Mouse (Mus musculus) lung, embryonic 15.5 days (tissue): ENCODE measurements at regions not wholly inside any gene's neighbourhood (a gene's known extent, or its start where the extent isn't known, plus 50 kb on each side); places are given as distances from the start of the nearest gene placed in this dataset.

Experiments
- ATAC-seq: fragments of 200-750 bp; cut with Nextera tagmentation; 2 replicates; pipeline ENCODE4 v1.8.0; 2017; ENCODE audit warnings: moderate number of reproducible peaks, borderline replicate concordance; ENCODE audit not compliant: low FRiP score, low TSS enrichment; ENCODE audit errors: extremely low read depth
- H3K27ac ChIP-seq: fragments of 300-500 bp; sonication (generic); 2 replicates; pipeline ENCODE4 v1.5.1; 2015; ENCODE audit warnings: moderate library complexity, mild to moderate bottlenecking, inconsistent platforms
- H3K27me3 ChIP-seq: fragments of 300-500 bp; sonication (generic); 2 replicates; pipeline ENCODE4 v1.6.1; 2015; ENCODE audit warnings: inconsistent platforms
- H3K36me3 ChIP-seq: fragments of 300-500 bp; sonication (generic); 2 replicates; pipeline ENCODE4 v1.6.1; 2015; ENCODE audit warnings: inconsistent platforms
- H3K4me1 ChIP-seq: fragments of 300-500 bp; sonication (generic); 2 replicates; pipeline ENCODE4 v1.6.1; 2015; ENCODE audit warnings: inconsistent platforms
- H3K4me2 ChIP-seq: fragments of 300-500 bp; sonication (generic); 2 replicates; pipeline ENCODE4 v1.6.1; 2015; ENCODE audit warnings: inconsistent platforms, mild to moderate bottlenecking, moderate library complexity
- H3K4me3 ChIP-seq: fragments of 300-500 bp; sonication (generic); 2 replicates; pipeline ENCODE4 v1.5.1; 2015; ENCODE audit warnings: mild to moderate bottlenecking, inconsistent platforms
- H3K9ac ChIP-seq: fragments of 300-500 bp; sonication (generic); 2 replicates; pipeline ENCODE4 v1.6.1; 2015; ENCODE audit warnings: inconsistent platforms
- H3K9me3 ChIP-seq: fragments of 300-500 bp; sonication (generic); 2 replicates; pipeline ENCODE4 v1.6.1; 2016; ENCODE audit warnings: inconsistent platforms
- WGBS: fragments of 180-500 bp; shearing (Covaris S2); methylation state at CpG from one replicate; pipeline ENCODE4 v1.1.7; 2015; 5-methylcytosine and 5-hydroxymethylcytosine counted together

DNA sequence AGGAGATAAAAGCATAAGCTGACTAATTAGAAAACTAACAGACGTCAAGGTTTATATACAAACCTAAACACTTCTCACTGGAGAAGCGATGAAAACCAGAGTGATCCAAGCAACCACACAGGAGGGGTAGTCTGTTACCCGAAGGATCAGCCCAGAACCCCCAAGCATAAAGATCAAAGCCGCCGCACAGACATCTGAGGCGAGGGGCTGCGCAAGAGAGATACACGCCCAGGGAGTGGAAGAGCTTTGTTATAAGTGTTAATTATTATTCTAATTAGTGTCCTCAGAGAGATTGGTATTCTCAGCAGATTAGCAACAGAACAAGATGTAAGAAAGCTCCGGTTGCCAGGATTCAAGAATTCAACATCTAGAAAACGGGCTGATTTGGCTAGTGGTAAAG, 281.2 kb downstream of the Atp23 start:
- ATAC-seq, result no peak
- H3K4me3 ChIP-seq, result no peak overlapping the region
- H3K27me3 ChIP-seq, result no peaks in the 10 kb centered on the region
- no peaks in the 10 kb centered on the region for H3K9me3 ChIP-seq
- no peaks in the 10 kb centered on the region for H3K36me3 ChIP-seq
- WGBS, result 34% methylated on average over 10 of the region's 10 CpGs
- no peak overlapping the region for H3K27ac ChIP-seq
- H3K4me1 ChIP-seq, result no peaks in the 10 kb centered on the region
- H3K9ac ChIP-seq, result no peak overlapping the region
- no peak overlapping the region for H3K4me2 ChIP-seq

DNA sequence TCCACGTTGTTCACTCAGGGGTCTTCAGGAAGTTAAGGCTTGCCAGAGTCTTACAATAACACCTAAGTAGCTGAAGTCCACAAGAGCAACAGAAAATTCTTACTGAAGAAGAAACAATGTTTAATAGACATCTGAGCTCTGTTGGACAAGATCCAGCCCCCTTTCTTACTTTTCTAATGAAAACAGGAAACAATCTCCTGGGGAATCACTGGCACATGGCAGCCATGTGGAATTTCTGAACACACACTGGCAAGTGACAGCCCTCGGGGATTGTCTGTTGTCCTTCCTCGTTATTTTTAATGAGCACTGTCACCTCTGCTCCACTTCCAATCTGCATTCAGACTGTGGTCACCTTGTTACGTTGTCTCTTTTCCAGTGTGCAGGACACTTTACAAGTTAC, 288.9 kb downstream of the Atp23 start:
- 60% methylated on average over 4 of the region's 4 CpGs for WGBS
- no peak overlapping the region for H3K4me3 ChIP-seq

GRCm38 (mm10) chr10:126610506-126610905, 290.6 kb downstream of the Atp23 start:
- no peaks in the 10 kb centered on the region for H3K4me1 ChIP-seq
- no peak overlapping the region for H3K27ac ChIP-seq
- ATAC-seq, result no peak
- no peaks in the 10 kb centered on the region for H3K27me3 ChIP-seq
- no peak overlapping the region for H3K9ac ChIP-seq
- H3K4me2 ChIP-seq, result no peak overlapping the region
- 85% methylated on average over 8 of the region's 8 CpGs for WGBS
- no peaks in the 10 kb centered on the region for H3K9me3 ChIP-seq
- H3K4me3 ChIP-seq, result no peak overlapping the region
- H3K36me3 ChIP-seq, result no peaks in the 10 kb centered on the region

More for the DNA sequence above, 288.9 kb downstream of the Atp23 start:
- no peak overlapping the region for H3K27ac ChIP-seq
- H3K27me3 ChIP-seq, result no peaks in the 10 kb centered on the region
- H3K4me2 ChIP-seq, result no peak overlapping the region
- H3K4me1 ChIP-seq, result no peaks in the 10 kb centered on the region
- no peaks in the 10 kb centered on the region for H3K36me3 ChIP-seq
- H3K9ac ChIP-seq, result no peak overlapping the region
- ATAC-seq, result no peak
- H3K9me3 ChIP-seq, result no peaks in the 10 kb centered on the region

- no peaks in the 10 kb centered on the region for H3K36me3 ChIP-seq
- no peak overlapping the region for H3K9ac ChIP-seq
- 72% methylated on average over 2 of the region's 2 CpGs for WGBS
- no peaks in the 10 kb centered on the region for H3K27me3 ChIP-seq
- H3K4me3 ChIP-seq, result no peak overlapping the region
- no peak for ATAC-seq
- H3K4me2 ChIP-seq, result no peak overlapping the region
- no peaks in the 10 kb centered on the region for H3K9me3 ChIP-seq
- no peak overlapping the region for H3K27ac ChIP-seq
- H3K4me1 ChIP-seq, result no peaks in the 10 kb centered on the region
Observed at GRCm38 (mm10) chr10:126599686-126600085, 301.5 kb downstream of the Atp23 start.

DNA sequence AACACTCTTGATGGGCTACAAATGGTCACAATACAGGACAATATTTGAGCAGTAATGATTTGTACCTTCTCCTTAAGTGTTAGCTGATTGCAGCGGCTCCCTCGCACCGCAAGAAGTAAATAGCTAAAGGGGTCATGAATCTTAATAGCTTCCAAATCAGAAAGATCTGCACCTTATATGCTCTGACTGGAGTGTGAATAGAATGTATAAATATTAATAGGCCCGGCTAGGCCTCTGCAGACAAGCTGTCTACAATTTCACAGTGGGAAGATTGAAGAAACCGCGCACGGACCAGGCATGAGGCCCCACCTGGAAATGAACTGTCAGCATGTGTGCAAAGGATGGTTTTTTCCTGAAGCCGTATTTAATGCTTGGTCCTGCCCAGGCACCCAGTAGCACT, 333.0 kb downstream of the Atp23 start:
- Histone ChIP-seq H3K27ac (no peak overlapping the region), H3K4me2 (no peak overlapping the region), H3K36me3 (no peaks in the 10 kb centered on the region), H3K4me3 (no peak overlapping the region), H3K9me3 (no peaks in the 10 kb centered on the region), H3K9ac (no peak overlapping the region), H3K27me3 (no peaks in the 10 kb centered on the region), H3K4me1 (no peaks in the 10 kb centered on the region)
- no peak for ATAC-seq
- 83% methylated on average over 8 of the region's 8 CpGs for WGBS

GRCm38 (mm10) chr10:126565326-126565725, 335.8 kb downstream of the Atp23 start:
- Histone ChIP-seq H3K9ac (no peak overlapping the region), H3K27me3 (no peaks in the 10 kb centered on the region), H3K4me2 (no peak overlapping the region), H3K4me1 (no peaks in the 10 kb centered on the region), H3K4me3 (no peak overlapping the region), H3K9me3 (no peaks in the 10 kb centered on the region), H3K27ac (no peak overlapping the region), H3K36me3 (no peaks in the 10 kb centered on the region)
- whole genome bisulfite sequencing, result 68% methylated on average over 14 of the region's 14 CpGs
- no peak for ATAC-seq

- WGBS, result 78% methylated on average over 7 of the region's 7 CpGs
- ATAC-seq, result no peak
- Histone ChIP-seq H3K36me3 (no peaks in the 10 kb centered on the region), H3K9ac (no peak overlapping the region), H3K4me2 (no peak overlapping the region), H3K27me3 (no peaks in the 10 kb centered on the region), H3K9me3 (no peaks in the 10 kb centered on the region), H3K4me3 (no peak overlapping the region), H3K4me1 (no peaks in the 10 kb centered on the region), H3K27ac (no peak overlapping the region)
Observed at GRCm38 (mm10) chr10:126555080-126555479, 346.1 kb downstream of the Atp23 start.

GRCm38 (mm10) chr10:126531950-126532349, 369.2 kb downstream of the Atp23 start:
- Histone ChIP-seq H3K9ac (no peak overlapping the region), H3K36me3 (no peaks in the 10 kb centered on the region), H3K9me3 (no peaks in the 10 kb centered on the region), H3K27ac (no peak overlapping the region), H3K27me3 (no peaks in the 10 kb centered on the region), H3K4me3 (no peak overlapping the region), H3K4me2 (no peak overlapping the region), H3K4me1 (no peaks in the 10 kb centered on the region)
- 24% methylated on average over 3 of the region's 3 CpGs for WGBS
- no peak for ATAC-seq

- no peaks in the 10 kb centered on the region for H3K9me3 ChIP-seq
- no peak overlapping the region for H3K9ac ChIP-seq
- no peaks in the 10 kb centered on the region for H3K4me1 ChIP-seq
- no peaks in the 10 kb centered on the region for H3K27me3 ChIP-seq
- 43% methylated on average over 1 of the region's 1 CpGs for WGBS
- H3K27ac ChIP-seq, result no peak overlapping the region
- no peak for ATAC-seq
- no peaks in the 10 kb centered on the region for H3K36me3 ChIP-seq
- H3K4me2 ChIP-seq, result no peak overlapping the region
- H3K4me3 ChIP-seq, result no peak overlapping the region
Observed at GRCm38 (mm10) chr10:126531368-126531767, 369.8 kb downstream of the Atp23 start.

- Histone ChIP-seq H3K27ac (no peak overlapping the region), H3K27me3 (no peaks in the 10 kb centered on the region), H3K4me1 (no peaks in the 10 kb centered on the region), H3K4me3 (no peak overlapping the region), H3K9ac (no peak overlapping the region), H3K9me3 (no peaks in the 10 kb centered on the region), H3K36me3 (no peaks in the 10 kb centered on the region), H3K4me2 (no peak overlapping the region)
- 85% methylated on average over 2 of the region's 2 CpGs for WGBS
- no peak for ATAC-seq
Observed at GRCm38 (mm10) chr10:126528801-126529200, 372.4 kb downstream of the Atp23 start.

DNA sequence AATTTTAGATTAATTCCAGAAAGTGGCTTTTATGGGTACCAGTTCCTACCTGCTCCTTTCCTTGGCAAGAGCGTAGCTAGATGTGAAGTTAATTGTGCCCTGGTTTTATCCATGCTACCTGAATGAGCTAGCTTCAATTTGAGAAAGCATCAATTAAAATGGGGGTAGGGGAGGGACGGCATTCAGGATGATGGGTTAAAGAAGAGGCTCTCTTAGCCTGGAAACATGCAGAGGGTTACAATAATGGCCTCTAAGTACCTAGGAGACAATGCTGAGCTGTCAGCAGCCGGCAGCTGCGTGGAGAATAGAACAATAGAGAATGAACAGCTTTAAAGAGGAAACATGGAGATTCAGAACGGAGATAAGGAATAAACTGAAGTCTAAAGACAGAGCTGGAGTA, 375.0 kb downstream of the Atp23 start:
- 55% methylated on average over 5 of the region's 5 CpGs for WGBS
- Histone ChIP-seq H3K4me1 (no peaks in the 10 kb centered on the region), H3K36me3 (no peaks in the 10 kb centered on the region), H3K4me3 (no peak overlapping the region), H3K27ac (no peak overlapping the region), H3K4me2 (no peak overlapping the region), H3K9me3 (no peaks in the 10 kb centered on the region), H3K27me3 (no peaks in the 10 kb centered on the region), H3K9ac (no peak overlapping the region)
- ATAC-seq, result no peak

DNA sequence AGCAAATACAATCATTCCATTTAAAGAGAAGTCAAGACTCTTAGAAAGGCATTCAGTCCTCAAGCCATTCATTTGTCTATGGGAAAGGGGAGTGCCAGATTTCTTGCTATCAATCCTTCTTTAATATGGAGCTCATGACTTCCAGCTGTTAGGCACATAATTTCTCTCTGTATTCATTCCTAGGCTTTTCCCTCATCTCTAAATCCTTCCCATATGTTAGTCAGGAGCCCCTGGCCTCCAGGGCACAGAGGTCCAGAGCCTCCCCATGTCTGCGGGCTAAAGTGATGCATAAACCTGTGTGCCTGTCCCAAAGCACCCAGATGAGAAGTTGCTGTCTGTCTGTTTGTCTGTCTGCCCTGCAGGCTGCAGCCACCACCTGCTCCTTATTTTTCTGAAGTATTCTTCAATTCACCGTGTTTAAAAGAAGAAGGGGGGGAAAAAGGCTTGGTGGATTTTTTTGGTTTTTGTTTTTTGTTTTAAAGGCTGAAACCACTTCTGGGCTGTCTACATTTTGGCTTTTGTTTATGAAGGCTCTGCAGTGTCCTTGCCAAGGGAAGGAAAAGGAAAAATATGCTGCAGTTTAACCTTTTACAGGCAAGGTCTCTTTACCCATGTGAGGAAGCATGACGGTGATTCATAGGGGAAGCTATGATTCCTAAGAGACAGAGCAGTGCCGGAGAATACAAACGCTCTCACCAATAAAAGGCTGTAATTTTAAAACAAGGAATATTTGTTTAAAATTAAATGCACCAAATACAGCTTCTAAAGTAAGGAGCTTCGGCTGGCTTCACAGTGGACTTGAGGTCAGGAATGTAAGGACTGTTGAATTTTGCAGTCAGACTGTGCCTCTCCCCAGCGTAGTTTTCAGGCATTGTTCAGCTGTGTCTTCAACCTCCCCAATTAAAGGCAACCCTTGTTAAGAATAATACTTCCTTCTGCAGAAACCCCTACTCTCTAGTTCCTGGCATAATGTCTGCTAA, 379.0 kb downstream of the Atp23 start:
- no peak overlapping the region for H3K9ac ChIP-seq
- H3K36me3 ChIP-seq, result no peaks in the 10 kb centered on the region
- no peaks in the 10 kb centered on the region for H3K27me3 ChIP-seq
- no peaks in the 10 kb centered on the region for H3K4me1 ChIP-seq
- ATAC-seq, result no peak
- WGBS, result 52% methylated on average over 7 of the region's 7 CpGs
- no peaks in the 10 kb centered on the region for H3K9me3 ChIP-seq
- H3K4me3 ChIP-seq, result no peak overlapping the region
- no peak overlapping the region for H3K4me2 ChIP-seq
- no peak overlapping the region for H3K27ac ChIP-seq
